Mouse (Mus musculus): ENCODE data around the gene Sypl2. TPM values are rescaled to one million over a fixed set of nuclear protein-coding genes. Genes with fewer than 3 reads are reported as not detected.

Sypl2 gene
- polyA plus RNA-seq, 1 experiment from 2014 or later: not detected

DNA sequence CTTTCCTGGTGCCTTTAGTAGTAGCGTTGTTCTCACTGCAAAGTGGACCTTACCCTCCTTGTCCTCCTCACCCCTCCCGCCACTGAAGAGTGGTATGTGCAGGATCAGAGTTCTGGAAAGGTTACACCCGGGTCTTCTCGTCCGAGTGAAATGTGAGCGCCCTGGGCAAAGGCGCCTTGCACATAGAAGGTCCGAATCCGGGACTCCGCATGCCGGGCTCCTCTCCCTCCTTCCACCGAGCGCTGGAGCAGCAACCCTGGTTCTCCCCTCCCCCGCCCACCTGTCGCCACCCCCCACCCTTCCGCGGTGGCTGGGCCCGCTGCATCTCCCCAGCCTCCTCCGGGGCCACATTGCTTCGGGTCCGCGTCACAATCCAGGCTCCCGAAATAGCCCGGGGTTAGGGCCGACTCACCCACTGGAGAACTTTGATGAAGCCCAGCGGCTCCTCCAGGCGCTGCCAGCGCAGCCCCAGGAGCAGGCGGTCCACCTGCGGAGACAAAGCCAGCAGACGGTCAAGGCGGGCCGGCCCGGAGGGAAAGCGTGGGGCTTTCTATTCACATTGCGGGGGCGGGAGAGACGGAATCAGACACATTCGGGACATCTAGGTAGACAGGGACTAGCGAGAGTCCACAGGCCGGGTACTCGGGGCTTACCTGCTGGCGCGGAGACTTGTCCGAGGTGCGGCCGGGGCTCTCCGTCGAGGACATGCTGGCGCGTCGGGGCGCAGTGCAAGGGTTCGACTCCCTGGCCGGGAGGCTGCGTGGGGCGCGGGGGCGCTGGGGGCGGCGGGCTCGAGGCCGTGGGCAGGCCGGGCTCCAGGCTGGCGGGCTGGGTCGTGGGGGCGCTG is 514 bp downstream of the Sypl2 start:
- H3K27me3 ChIP-seq: peaks cover 74% of the 10 kb centered on the region
- POLR2A ChIA-PET: no interaction called here
- in situ Hi-C loops (cut with MboI; ENCODE audit: low pct_unique_long_range_greater_than_20kb): no loop called here
- no peak for DNase-seq (ENCODE audit: low read depth, low spot score)
- ATAC-seq: no peak
- no peak for TF ChIP-seq CTCF (IDR thresholded peaks at IDR 0.05)
- CTCF ChIA-PET: interaction anchor here (1.2 to 1.3 kb wide), 2 partner anchors 15 to 62 kb away, joined by 3 to 4 read pairs; partner anchors contain the start of gene Atxn7l2

DNA sequence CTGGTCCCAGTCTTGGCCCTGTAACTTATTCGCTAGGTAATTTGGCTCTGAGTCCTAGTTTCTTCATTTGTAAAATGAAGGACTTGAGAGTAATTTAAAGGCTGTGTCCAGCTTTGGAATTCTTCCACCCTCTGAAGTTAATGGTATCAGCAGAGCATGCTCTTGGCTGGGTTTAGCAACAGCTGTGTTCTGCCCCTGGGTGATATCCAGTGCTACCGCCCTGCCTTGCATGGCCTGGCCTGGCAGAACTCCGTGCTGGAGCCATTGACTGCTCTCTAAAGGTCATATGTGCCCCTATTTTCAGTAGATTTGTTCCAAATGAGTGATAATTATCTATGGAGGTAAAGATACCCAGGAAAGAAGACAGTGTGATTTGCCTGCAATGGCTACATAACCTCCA is 5.8 kb downstream of the Sypl2 start:
- DNase-seq (ENCODE audit: low read depth, low spot score): no peak

DNA sequence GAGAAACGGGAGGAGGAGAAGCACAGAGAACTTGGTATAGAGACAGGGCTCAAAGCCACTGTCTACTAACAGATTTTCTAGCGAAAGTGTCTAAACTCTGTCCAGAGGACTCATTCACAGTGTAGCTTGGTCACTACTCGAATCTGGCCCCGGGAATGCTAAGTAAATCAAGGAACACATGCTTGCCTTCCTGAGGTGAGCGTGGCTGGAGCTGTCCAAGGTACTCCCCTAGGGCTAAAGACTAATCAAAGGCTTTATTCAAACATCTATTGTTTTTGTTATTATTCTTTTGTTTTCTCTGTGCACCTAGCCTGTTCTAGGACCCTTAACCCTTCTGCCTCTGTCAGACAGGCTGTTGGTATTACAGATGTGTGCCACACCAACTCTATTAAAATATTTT is 11.7 kb downstream of the Sypl2 start:
- in situ Hi-C loops (cut with MboI; ENCODE audit: low pct_unique_long_range_greater_than_20kb): no loop called here
- POLR2A ChIA-PET: no interaction called here
- CTCF ChIA-PET: no interaction called here
- DNase-seq (ENCODE audit: low read depth, low spot score) (no peak), ATAC-seq (no peak)
- TF ChIP-seq CTCF (IDR thresholded peaks at IDR 0.05): no peak
- H3K27me3 ChIP-seq: peaks cover 14% of the 10 kb centered on the region

More for the DNA sequence above, 5.8 kb downstream of the Sypl2 start:
- ChIA-PET POLR2A (interaction anchor here (1.4 kb wide), 1 partner anchor 37 kb away, joined by 3 read pairs; no protein-coding TSS in a partner anchor), CTCF (no interaction called here)
- H3K27me3 ChIP-seq: peaks cover 51% of the 10 kb centered on the region
- TF ChIP-seq CTCF (IDR thresholded peaks at IDR 0.05): no peak
- in situ Hi-C loops (cut with MboI; ENCODE audit: low pct_unique_long_range_greater_than_20kb): no loop called here
- ATAC-seq: no peak

DNA sequence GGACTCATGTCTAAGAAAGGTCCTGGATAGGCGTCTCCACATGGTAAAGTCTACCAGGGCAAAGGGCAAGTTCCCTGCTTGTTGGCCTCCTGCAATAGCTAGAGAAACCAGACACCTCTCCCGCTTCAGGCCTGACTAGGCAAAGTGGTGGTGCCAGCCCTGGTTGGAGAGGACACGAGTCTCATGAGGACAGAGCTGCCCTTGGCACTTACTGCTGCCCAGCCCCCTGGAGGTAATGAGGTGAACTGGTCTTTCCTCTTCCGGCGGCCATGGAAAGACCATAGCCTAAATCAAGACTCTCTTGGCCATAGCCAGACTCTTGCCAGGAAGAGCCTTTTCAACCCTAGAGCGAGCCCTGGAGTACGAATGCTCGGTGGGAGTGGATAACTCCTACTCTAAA is 14.0 kb downstream of the Sypl2 start:
- ATAC-seq (no peak), DNase-seq (ENCODE audit: low read depth, low spot score) (no peak)
- CTCF ChIA-PET: no interaction called here
- H3K27me3 ChIP-seq: peaks cover 8% of the 10 kb centered on the region
- POLR2A ChIA-PET: interaction anchor here (0.6 kb wide), 1 partner anchor 44 kb away, joined by 3 read pairs; no protein-coding TSS in a partner anchor
- TF ChIP-seq CTCF (IDR thresholded peaks at IDR 0.05): no peak
- in situ Hi-C loops (cut with MboI; ENCODE audit: low pct_unique_long_range_greater_than_20kb): no loop called here

DNA sequence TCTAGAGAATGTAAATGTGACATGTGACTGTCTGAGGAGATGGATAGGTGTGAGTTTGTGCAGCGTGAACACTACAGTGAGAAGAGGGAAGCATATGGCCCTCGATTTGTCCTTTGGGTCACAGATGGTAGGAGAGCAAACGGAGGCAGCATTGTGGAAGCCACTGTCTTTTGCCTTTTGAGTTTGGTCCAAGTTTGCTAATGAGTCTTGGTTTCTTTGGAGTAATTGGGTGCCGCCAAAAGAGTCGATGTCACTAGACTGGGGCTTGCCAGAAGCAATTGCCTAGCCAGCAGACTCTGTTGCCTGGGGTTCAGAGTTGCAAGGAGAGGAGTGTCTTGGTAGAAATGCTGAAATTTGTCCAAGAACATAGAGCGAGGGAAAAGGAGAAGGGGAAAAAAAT is 14.6 kb downstream of the Sypl2 start:
- in situ Hi-C loops (cut with MboI; ENCODE audit: low pct_unique_long_range_greater_than_20kb): no loop called here
- DNase-seq (ENCODE audit: low read depth, low spot score) (no peak), ATAC-seq (no peak)
- no peak for TF ChIP-seq CTCF (IDR thresholded peaks at IDR 0.05)
- POLR2A ChIA-PET: interaction anchor here (0.6 to 1.2 kb wide), 2 partner anchors 20 to 871 kb away, joined by 3 read pairs; no protein-coding TSS in a partner anchor
- H3K27me3 ChIP-seq: peaks cover 3% of the 10 kb centered on the region
- CTCF ChIA-PET: interaction anchor here (3.5 kb wide), 1 partner anchor 11 kb away, joined by 25 read pairs; the partner anchor contains the start of gene Cyb561d1

DNA sequence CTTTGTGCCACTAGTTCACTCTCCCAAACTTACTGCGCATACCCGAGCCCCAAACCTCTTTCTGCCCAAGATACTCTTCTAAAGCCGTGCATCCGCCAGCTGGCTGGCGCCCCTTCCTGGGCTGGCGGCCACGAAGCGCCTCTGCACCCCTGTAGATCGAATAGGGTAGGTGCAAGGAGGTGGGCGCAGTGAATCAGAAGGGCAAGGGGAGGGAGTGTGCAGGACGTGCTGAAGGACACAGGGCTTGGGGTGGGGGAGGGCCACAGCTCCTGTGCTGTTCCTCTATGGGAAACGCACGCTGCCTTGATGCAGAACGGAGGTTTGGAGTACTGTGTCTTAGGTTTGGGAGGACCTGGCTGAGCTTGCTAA is 15.7 kb downstream of the Sypl2 start, which contains the start of gene Atxn7l2:
Gene Atxn7l2, minus strand, starts transcription at position 164 of the 369 bp plus-strand sequence.
- no peak for TF ChIP-seq CTCF (IDR thresholded peaks at IDR 0.05)
- DNase-seq (ENCODE audit: low read depth, low spot score) (no peak), ATAC-seq (peak; percentile 68)
- in situ Hi-C loops (cut with MboI; ENCODE audit: low pct_unique_long_range_greater_than_20kb): no loop called here
- CTCF ChIA-PET: interaction anchor here (0.8 to 3.5 kb wide), 8 partner anchors 9 to 59 kb away, joined by 3 to 25 read pairs (median 5); partner anchors contain the start of gene Cyb561d1
- peaks cover 3% of the 10 kb centered on the region for H3K27me3 ChIP-seq
- POLR2A ChIA-PET: interaction anchor here (0.9 to 2.5 kb wide), 8 partner anchors 10 to 46 kb away, joined by 3 to 15 read pairs (median 4); partner anchors contain the start of genes Cyb561d1 and Psma5

DNA sequence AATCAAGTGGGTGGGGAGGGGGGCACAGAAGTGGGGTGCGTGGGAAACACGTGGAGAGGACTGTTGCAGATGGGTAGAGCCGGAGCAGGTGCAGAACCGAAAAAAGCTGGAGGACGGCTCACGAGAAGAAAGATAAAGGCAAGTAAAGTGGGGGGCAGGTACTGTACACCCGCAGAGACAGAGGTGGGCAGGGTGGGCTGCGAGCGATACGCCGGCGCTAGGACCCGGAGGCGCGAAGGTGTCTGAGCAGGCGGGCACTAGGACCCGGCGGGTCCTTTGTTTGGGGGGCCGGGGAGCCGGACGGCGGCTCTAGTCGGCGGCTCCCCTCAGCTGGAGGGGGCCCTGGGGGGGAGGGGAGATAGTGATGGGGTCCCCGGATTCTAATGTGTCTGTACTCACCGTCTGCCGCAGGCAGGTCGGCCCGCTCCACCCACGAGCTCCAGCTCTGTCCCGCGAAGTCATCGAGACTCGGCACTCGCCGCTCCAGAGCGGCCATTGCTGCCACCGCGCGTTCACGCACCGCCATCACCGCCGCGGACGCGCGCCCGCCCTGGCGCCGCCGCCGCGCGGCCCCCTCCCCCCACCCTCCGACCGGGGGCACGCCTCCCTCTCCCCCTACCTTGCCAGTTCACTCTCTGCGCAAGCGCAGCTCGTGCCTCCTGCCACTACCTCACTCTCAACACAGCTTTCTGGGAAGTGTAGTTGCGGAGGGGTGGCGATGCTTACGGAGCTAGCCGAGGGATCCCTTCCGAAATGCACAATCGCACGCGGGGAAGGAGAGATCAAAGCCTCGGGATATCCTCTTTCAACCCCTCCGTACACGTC is 16.3 kb downstream of the Sypl2 start:
- no peak for TF ChIP-seq CTCF (IDR thresholded peaks at IDR 0.05)
- DNase-seq (ENCODE audit: low read depth, low spot score) (peak; percentile 96), ATAC-seq (peak; percentile 73)
- ChIA-PET CTCF (interaction anchor here (0.8 to 3.5 kb wide), 8 partner anchors 9 to 59 kb away, joined by 3 to 25 read pairs (median 5); partner anchors contain the start of gene Cyb561d1), POLR2A (interaction anchor here (0.9 to 2.5 kb wide), 9 partner anchors 10 to 46 kb away, joined by 3 to 15 read pairs (median 3); partner anchors contain the start of genes Cyb561d1 and Psma5)
- in situ Hi-C loops (cut with MboI; ENCODE audit: low pct_unique_long_range_greater_than_20kb): loop anchor here (5.0 kb wide), 1 partner anchor 43 kb away; no protein-coding TSS in a partner anchor
- H3K27me3 ChIP-seq: peaks cover under 1% of the 10 kb centered on the region

DNA sequence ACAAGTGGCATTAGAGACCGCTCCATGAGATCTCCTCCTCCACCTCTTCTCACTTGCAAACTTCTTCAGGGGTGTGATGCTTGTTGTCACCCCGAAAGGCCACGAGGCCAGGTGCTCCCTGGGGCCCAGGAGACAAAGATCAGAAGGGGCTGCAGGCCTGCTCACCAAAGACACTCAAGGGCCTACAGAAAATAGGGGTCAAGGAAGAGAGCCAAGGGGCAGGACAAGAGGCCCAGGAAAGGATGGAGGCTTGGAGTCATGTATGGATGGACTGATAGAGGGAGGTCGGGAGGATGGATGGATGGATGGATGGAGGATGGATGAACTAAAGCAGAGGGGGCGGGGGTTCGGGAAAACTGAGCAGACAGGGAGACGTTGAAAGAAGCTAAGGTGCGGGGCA is 16.9 kb downstream of the Sypl2 start:
- no peaks in the 10 kb centered on the region for H3K27me3 ChIP-seq
- DNase-seq (ENCODE audit: low read depth, low spot score): no peak
- ChIA-PET POLR2A (interaction anchor here (1.0 to 2.5 kb wide), 5 partner anchors 9 to 45 kb away, joined by 3 to 15 read pairs (median 4); partner anchors contain the start of gene Cyb561d1), CTCF (interaction anchor here (1.7 to 15.7 kb wide), 3 partner anchors 8 to 44 kb away, joined by 7 to 247 read pairs (median 25); partner anchors contain the start of gene Cyb561d1)
- TF ChIP-seq CTCF (IDR thresholded peaks at IDR 0.05): no peak
- in situ Hi-C loops (cut with MboI; ENCODE audit: low pct_unique_long_range_greater_than_20kb): loop anchor here (5.0 kb wide), 1 partner anchor 42 kb away; no protein-coding TSS in a partner anchor
- no peak for ATAC-seq

DNA sequence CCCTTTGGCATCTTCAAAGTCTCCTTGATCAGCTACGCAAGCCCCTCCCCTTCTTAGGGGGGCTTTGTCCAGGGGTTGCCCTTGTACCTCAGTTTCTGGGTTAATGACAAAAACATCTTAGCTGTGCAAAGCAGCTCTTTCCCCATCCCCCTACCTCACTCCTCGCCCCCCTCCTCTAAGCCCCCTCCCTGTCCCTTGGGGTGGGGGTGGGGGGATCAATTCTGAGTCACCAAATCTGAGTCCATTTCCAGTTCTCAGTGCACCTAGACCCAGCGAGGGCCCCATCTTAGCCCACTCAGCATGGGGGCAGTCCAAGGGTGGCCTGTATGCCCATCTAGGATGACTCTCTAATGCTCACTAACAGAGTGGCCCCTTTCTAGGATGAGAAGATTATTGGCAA is 17.4 kb downstream of the Sypl2 start:
- H3K27me3 ChIP-seq: no peaks in the 10 kb centered on the region
- in situ Hi-C loops (cut with MboI; ENCODE audit: low pct_unique_long_range_greater_than_20kb): loop anchor here (5.0 kb wide), 1 partner anchor 42 kb away; no protein-coding TSS in a partner anchor
- POLR2A ChIA-PET: interaction anchor here (0.5 to 2.5 kb wide), 4 partner anchors 9 to 111 kb away, joined by 3 to 15 read pairs (median 3); partner anchors contain the start of gene Cyb561d1
- TF ChIP-seq CTCF (IDR thresholded peaks at IDR 0.05): no peak
- no peak for DNase-seq (ENCODE audit: low read depth, low spot score)
- CTCF ChIA-PET: interaction anchor here (1.7 to 15.7 kb wide), 3 partner anchors 8 to 44 kb away, joined by 7 to 247 read pairs (median 25); partner anchors contain the start of gene Cyb561d1
- no peak for ATAC-seq

All from Patski (cell line).